Mouse (Mus musculus) forebrain, embryonic 14.5 days (tissue): Measurements from ENCODE around the gene Gm15737. TPM values are rescaled to one million over a fixed set of nuclear protein-coding genes. Genes with fewer than 3 reads are reported as not detected.

Source experiments
- ATAC-seq: fragments of 200-750 bp; cut with Nextera tagmentation; 2 replicates; pipeline ENCODE4 v1.8.0; 2017; ENCODE audit warnings: mild to moderate bottlenecking, moderate library complexity
- DNase-seq: peaks from one replicate; pipeline ENCODE4 v3.0.0-alpha.2; 2015; ENCODE audit warnings: low spot score
- H3K27ac ChIP-seq: fragments of 300-500 bp; sonication (generic); 2 replicates; pipeline ENCODE4 v1.5.1; 2014; ENCODE audit warnings: low read depth, mild to moderate bottlenecking, control low read depth, low read length, moderate library complexity
- H3K27me3 ChIP-seq: fragments of 300-500 bp; sonication (generic); replicated peaks from 2 replicates; pipeline ENCODE4 v1.6.1; 2014; ENCODE audit warnings: low read length, control low read depth, mixed read lengths; ENCODE audit not compliant: control insufficient read depth, insufficient read depth
- H3K36me3 ChIP-seq: fragments of 300-500 bp; sonication (generic); 2 replicates; pipeline ENCODE4 v1.6.1; 2014; ENCODE audit warnings: low read length, control low read depth; ENCODE audit not compliant: control insufficient read depth, insufficient read depth
- H3K4me1 ChIP-seq: fragments of 300-500 bp; sonication (generic); 2 replicates; pipeline ENCODE4 v1.6.1; 2014; ENCODE audit warnings: antibody characterized with exemption, low read length, control low read depth; ENCODE audit not compliant: control insufficient read depth, insufficient read depth
- H3K4me2 ChIP-seq: fragments of 300-500 bp; sonication (generic); 2 replicates; pipeline ENCODE4 v1.6.1; 2014; ENCODE audit warnings: mild to moderate bottlenecking, control low read depth, low read length
- H3K4me3 ChIP-seq: fragments of 300-500 bp; sonication (generic); 2 replicates; pipeline ENCODE4 v1.5.1; 2014; ENCODE audit warnings: low read depth, low read length, control low read depth
- H3K9ac ChIP-seq: fragments of 300-500 bp; sonication (generic); 2 replicates; pipeline ENCODE4 v1.6.1; 2014; ENCODE audit warnings: mild to moderate bottlenecking, low read length, control low read depth, moderate library complexity
- H3K9me3 ChIP-seq: fragments of 300-500 bp; sonication (generic); replicated peaks from 2 replicates; pipeline ENCODE4 v1.6.1; 2016; ENCODE audit warnings: low read length, control low read depth, mixed read lengths; ENCODE audit not compliant: control insufficient read depth
- WGBS: fragments of 180-500 bp; shearing (Covaris S2); extraction: QIAGEN DNeasy Blood & Tissue Kit; methylation state at CpG from one replicate; pipeline ENCODE4 v1.1.7; 2014; 5-methylcytosine and 5-hydroxymethylcytosine counted together
- polyA plus RNA-seq: library from polyadenylated mRNA; unstranded; fragments of >200 nt; fragmentation: Nextera tagmentation; extraction: Ambion mirVana; gene quantifications from 2 replicates; pipeline ENCODE4 v1.2.1, GENCODE M21; 2014

Gm15737 gene
- polyA plus RNA-seq, 1 experiment from 2014 or later: not detected

DNA sequence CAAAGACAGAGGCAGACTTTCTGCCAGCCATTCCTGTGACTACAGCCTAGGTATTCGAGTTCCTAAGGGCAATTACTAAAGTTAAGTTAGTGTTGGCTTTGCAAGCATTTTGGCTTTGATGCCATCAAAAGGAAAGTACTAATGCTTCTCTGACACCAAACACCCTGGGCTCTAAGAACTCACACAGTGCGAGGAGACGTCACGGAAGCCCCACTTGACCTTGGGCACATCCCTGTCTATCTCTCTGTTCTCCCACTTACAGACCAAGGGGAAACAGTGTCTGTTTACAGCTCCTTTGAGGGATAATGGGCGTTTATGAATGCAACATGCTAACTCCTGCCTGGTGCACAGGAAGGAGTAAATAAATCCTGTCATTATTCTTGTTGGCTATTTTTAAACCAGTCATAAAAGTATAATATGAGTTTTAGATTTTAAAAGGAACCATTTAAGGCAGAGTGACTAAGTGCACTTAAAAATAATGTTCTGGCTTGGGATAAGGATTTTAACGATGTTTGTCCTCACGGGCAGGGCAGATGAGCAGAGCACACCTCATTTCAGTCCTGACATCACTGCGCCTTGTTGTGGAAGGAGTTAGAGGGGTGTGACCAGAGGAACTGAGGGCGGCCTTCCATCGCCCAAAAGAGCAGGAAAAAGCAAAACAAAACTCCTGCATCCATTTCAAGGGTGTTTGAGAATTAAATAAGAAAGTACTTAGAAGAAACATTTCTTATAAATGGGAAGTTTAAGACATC is 52.0 kb downstream of the Gm15737 start:
- Histone ChIP-seq H3K9ac (no peak overlapping the region), H3K4me2 (no peak overlapping the region), H3K27me3 (no peaks in the 10 kb centered on the region), H3K4me3 (no peak overlapping the region), H3K9me3 (no peaks in the 10 kb centered on the region), H3K27ac (no peak overlapping the region), H3K4me1 (no peaks in the 10 kb centered on the region), H3K36me3 (no peaks in the 10 kb centered on the region)
- 67% methylated on average over 10 of the region's 10 CpGs for WGBS
- DNase-seq: no peak
- ATAC-seq: no peak

DNA sequence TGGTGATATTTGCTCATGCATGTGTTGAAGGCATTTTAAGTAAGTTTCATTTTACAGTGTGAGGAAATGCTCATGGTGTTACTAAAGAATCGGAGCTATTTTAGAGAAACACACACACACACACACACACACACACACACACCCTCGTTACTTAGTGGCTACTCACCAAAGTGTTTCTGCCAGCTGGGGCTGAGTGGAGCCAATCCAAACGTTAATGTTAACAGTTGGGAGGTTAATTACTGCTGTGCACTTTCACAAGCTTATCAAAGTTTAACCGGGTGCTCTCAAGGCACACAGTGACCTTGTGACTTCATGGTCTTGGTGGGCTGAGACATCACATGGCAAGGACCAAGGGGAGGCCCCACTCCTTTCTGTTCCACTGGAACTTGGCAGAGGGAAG is 52.7 kb downstream of the Gm15737 start:
- DNase-seq (no peak), ATAC-seq (no peak)
- Histone ChIP-seq H3K4me1 (no peaks in the 10 kb centered on the region), H3K36me3 (no peaks in the 10 kb centered on the region), H3K4me3 (no peak overlapping the region), H3K4me2 (no peak overlapping the region), H3K27me3 (no peaks in the 10 kb centered on the region), H3K9me3 (no peaks in the 10 kb centered on the region), H3K27ac (no peak overlapping the region), H3K9ac (no peak overlapping the region)
- 39% methylated on average over 4 of the region's 4 CpGs for WGBS

DNA sequence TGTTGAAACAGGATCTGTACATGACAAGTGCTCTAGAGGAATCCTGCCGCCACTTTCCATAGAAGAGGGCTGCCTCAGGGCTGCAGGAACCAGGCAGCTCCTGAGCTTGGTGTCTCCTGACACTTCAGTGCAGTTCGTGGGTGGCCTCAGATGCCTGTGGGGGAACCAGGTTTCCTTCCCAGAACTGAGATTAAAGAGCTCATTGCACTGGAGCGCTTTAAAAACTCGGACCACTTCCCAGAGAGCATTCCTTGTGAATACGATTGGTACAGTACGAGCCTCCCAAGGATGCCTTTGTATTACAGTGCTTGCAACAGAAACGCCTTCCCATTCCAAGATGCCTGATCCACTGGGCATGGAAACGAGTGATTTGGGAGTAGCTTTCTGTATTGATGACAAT is 55.4 kb downstream of the Gm15737 start:
- WGBS: 65% methylated on average over 8 of the region's 8 CpGs
- H3K9ac ChIP-seq: no peak overlapping the region
- ATAC-seq (no peak), DNase-seq (no peak)
- no peaks in the 10 kb centered on the region for H3K36me3 ChIP-seq
- no peaks in the 10 kb centered on the region for H3K27me3 ChIP-seq
- H3K4me2 ChIP-seq: no peak overlapping the region
- no peak overlapping the region for H3K4me3 ChIP-seq
- no peaks in the 10 kb centered on the region for H3K9me3 ChIP-seq
- no peaks in the 10 kb centered on the region for H3K4me1 ChIP-seq
- no peak overlapping the region for H3K27ac ChIP-seq

DNA sequence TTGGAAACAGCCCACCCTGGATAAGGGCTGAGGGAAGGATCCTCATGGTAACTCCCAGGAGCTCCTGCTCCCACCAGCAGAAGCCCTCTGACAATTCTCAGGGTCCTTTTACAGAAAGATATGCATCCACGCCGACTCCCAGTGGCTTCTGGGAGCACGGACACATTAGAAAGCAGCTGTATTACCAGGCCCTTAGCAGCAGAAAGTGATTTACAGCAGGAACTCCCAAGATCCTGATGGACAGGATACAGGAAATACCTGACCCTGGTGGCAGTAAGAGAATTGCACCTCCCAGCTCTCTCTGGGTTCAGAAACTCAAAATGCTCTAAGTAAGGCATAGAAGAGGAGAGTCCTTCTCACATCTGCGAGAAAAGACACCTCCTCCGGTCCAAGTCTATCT is 59.1 kb downstream of the Gm15737 start:
- WGBS: 92% methylated on average over 5 of the region's 5 CpGs
- H3K9ac ChIP-seq: no peak overlapping the region
- no peak for DNase-seq
- no peak overlapping the region for H3K4me2 ChIP-seq
- no peaks in the 10 kb centered on the region for H3K36me3 ChIP-seq
- no peaks in the 10 kb centered on the region for H3K4me1 ChIP-seq
- no peak overlapping the region for H3K4me3 ChIP-seq
- no peaks in the 10 kb centered on the region for H3K9me3 ChIP-seq
- no peaks in the 10 kb centered on the region for H3K27me3 ChIP-seq
- H3K27ac ChIP-seq: no peak overlapping the region
- no peak for ATAC-seq

Other genes with a start within 250 kb of the Gm15737 start
- 5.5 and 7.8 TPM in 2 replicates for gene Prickle2, start 163.2 kb upstream of the Gm15737 start, polyA plus RNA-seq
- gene A730049H05Rik, start 52.9 kb upstream of the Gm15737 start, polyA plus RNA-seq: 0.22 TPM in 1 of 2 replicates, not detected in the other
- gene Adamts9, start 74.1 kb downstream of the Gm15737 start, polyA plus RNA-seq: 0.85 and 1.1 TPM in 2 replicates